Mouse (Mus musculus) intestine, postnatal 0 days (tissue): ENCODE data around the gene Cbs. TPM values are rescaled to one million over a fixed set of nuclear protein-coding genes. Genes with fewer than 3 reads are reported as not detected.
A peak's percentile ranks its signal among the peaks of the same experiment; 100 is the strongest.

Experiments
- ATAC-seq: fragments of 200-750 bp; cut with Nextera tagmentation; 2 replicates; pipeline ENCODE4 v1.8.0; 2017; ENCODE audit warnings: mild to moderate bottlenecking, moderate TSS enrichment, moderate library complexity
- H3K27ac ChIP-seq: fragments of 300-500 bp; sonication (generic); 2 replicates; pipeline ENCODE4 v1.5.1; 2014; ENCODE audit warnings: mild to moderate bottlenecking, low read depth, low read length, moderate library complexity
- H3K27me3 ChIP-seq: fragments of 300-500 bp; sonication (generic); replicated peaks from 2 replicates; pipeline ENCODE4 v1.6.1; 2014; ENCODE audit warnings: low read length, mixed read lengths; ENCODE audit not compliant: control insufficient read depth, insufficient read depth
- H3K36me3 ChIP-seq: fragments of 300-500 bp; sonication (generic); 2 replicates; pipeline ENCODE4 v1.6.1; 2014; ENCODE audit warnings: mild to moderate bottlenecking, moderate library complexity; ENCODE audit not compliant: control insufficient read depth, insufficient read depth
- H3K4me1 ChIP-seq: fragments of 300-500 bp; sonication (generic); replicated peaks from 2 replicates; pipeline ENCODE4 v1.6.1; 2014; ENCODE audit warnings: antibody characterized with exemption, low read length, mixed read lengths; ENCODE audit not compliant: control insufficient read depth, insufficient read depth
- H3K4me2 ChIP-seq: fragments of 300-500 bp; sonication (generic); replicated peaks from 2 replicates; pipeline ENCODE4 v1.6.1; 2014; ENCODE audit warnings: low read depth, mild to moderate bottlenecking, moderate library complexity
- H3K4me3 ChIP-seq: fragments of 300-500 bp; sonication (generic); 2 replicates; pipeline ENCODE4 v1.5.1; 2014; ENCODE audit warnings: low read depth, low read length
- H3K9ac ChIP-seq: fragments of 300-500 bp; sonication (generic); 2 replicates; pipeline ENCODE4 v1.6.1; 2014; ENCODE audit warnings: mild to moderate bottlenecking, low read depth, low read length
- H3K9me3 ChIP-seq: fragments of 300-500 bp; sonication (generic); 2 replicates; pipeline ENCODE4 v1.6.1; 2016; ENCODE audit warnings: mixed run types; ENCODE audit not compliant: control insufficient read depth
- CTCF ChIP-seq: sonication (generic); IDR thresholded peaks from 2 replicates; pipeline ENCODE4 v1.5.1; 2016; ENCODE audit warnings: low read depth, mild to moderate bottlenecking, control low read depth, antibody characterized with exemption, moderate library complexity
- WGBS: fragments of 180-500 bp; shearing (Covaris S2); extraction: QIAGEN DNeasy Blood & Tissue Kit; methylation state at CpG from one replicate; pipeline ENCODE4 v1.1.7; 2014; 5-methylcytosine and 5-hydroxymethylcytosine counted together
- polyA plus RNA-seq: library from polyadenylated mRNA; unstranded; fragments of >200 nt; fragmentation: Nextera tagmentation; extraction: Ambion mirVana; gene quantifications from 2 replicates; pipeline ENCODE4 v1.2.1, GENCODE M21; 2015

The Cbs gene
- polyA plus RNA-seq, 1 experiment from 2014 or later: 0.09 TPM

DNA sequence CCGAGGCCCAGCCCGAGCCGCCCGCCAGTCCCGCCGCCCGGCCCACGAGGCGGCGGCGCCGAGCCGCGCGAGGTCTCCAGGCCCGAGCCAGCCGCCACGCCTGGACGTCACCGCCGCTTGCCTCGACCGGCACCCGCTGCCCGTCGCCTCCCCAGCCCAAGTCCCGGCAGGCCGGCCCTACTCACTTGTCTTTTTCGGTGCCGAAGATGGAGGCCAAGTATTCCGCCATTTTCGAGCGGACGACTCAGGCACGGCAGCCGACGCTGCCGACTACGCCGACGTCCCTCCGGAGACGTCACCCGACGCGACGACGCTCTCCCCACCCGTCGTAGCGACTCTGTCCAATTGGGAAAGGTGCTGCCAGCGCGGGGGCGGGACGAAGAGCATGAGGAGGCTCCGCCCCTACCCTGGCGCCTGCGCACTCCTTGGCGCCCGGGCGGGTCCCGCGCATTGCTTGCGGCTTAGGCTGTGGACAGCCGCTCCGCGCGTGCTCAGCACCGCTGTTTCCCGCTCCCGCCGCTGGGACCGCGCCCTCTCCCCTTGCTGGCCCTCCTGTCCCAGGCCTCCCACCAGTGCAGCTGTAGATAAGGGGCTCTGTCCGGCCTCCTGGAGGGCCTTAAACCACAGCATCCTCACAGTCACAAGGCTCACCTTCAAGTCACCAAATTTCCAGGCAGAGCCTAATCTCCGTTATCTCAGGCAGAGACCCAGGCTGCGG, 21.6 kb upstream of the Cbs start, which contains the start of gene U2af1:
TSS of gene U2af1 (minus strand) at position 425 of the 718 bp plus-strand sequence.
- Histone ChIP-seq H3K27me3 (no peaks in the 10 kb centered on the region), H3K4me3 (peak within 1 kb of the TSS; percentile 97), H3K4me2 (peak within 1 kb of the TSS; percentile 77), H3K4me1 (peaks cover 5% of the 10 kb centered on the region; the same call in 1 of the 2 replicates), H3K27ac (peak within 1 kb of the TSS; percentile 86), H3K9ac (peak within 1 kb of the TSS; percentile 96), H3K36me3 (peaks cover 10% of the 10 kb centered on the region), H3K9me3 (no peaks in the 10 kb centered on the region)
- under 1% methylated on average over 74 of the region's 77 CpGs for WGBS
- no peak; the same call in 1 of the 2 replicates for TF ChIP-seq CTCF
- ATAC-seq: peak; percentile 95

DNA sequence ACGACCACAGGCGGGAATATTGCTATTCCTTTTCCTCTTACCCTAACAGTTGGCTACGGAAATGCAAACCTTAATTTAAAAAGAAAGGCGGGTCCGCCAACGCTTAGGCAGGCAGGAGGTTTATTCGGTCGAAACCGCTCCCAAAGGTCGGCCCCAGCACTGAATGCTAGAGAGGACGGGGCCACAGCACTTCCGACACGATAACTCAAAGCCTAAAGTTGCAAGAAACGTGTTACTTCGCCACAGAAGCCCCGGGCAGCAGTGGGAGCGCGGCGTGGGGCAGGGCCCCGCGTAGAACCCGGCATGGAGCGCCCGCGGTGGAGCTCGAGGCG, 21.1 kb upstream of the Cbs start:
- H3K27me3 ChIP-seq: no peaks in the 10 kb centered on the region
- ATAC-seq: 0 out of 2 replicates have a peak, but pooled peaks have one; percentile 1
- peak overlapping the region; percentile 86 for H3K27ac ChIP-seq

DNA sequence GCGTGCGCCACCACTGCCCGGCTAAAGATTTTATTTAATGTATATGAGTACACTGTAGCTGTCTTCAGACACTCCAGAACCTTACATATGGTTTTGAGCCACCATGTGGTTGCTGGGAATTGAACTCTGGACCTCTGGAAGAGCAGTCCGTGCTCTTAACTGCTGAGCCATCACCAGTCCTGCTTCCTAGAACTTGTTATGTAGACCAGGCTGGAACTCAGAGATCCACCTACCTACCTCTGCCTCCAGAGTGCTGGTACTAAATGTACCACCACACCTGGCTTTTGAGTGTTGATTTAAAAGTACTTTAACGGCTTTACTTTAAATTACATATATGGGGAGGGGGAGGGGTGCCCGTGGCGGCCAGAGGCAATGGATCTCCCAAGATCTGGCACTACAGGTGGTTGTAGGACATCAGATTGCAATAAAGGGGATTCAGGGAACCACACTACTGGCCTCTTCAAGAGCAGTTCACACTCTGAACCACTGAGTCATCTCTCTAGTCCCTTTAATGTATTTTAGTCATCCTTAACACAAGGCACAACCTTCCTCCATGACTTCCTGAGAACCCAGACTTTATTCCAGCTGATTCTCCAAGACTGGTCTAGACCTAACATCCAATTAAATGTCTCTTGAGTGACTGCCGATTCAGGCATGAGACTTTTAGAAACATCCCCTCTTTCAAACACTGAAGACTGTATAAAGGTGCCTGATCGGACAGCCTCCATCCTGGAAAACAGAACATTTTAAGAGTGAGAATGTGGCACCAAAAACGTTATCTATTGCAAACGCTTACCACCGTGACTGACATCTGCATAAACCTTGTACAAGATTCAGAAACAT, 20.3 kb upstream of the Cbs start:
- peak overlapping the region; percentile 97 for H3K4me3 ChIP-seq
- ATAC-seq: no peak
- H3K9me3 ChIP-seq: no peaks in the 10 kb centered on the region
- no peaks in the 10 kb centered on the region for H3K27me3 ChIP-seq
- peaks cover 5% of the 10 kb centered on the region; the same call in 1 of the 2 replicates for H3K4me1 ChIP-seq
- peak overlapping the region; percentile 86; the same call in 1 of the 2 replicates for H3K27ac ChIP-seq
- H3K9ac ChIP-seq: peak overlapping the region; percentile 96
- H3K36me3 ChIP-seq: peaks cover 21% of the 10 kb centered on the region
- TF ChIP-seq CTCF: no peak
- peak overlapping the region; percentile 76 for H3K4me2 ChIP-seq
- 33% methylated on average over 12 of the region's 12 CpGs for WGBS

More for the DNA sequence above, 21.1 kb upstream of the Cbs start:
- Histone ChIP-seq H3K9me3 (no peaks in the 10 kb centered on the region), H3K4me2 (peak overlapping the region; percentile 76), H3K4me1 (peaks cover 5% of the 10 kb centered on the region; the same call in 1 of the 2 replicates), H3K4me3 (peak overlapping the region; percentile 97), H3K9ac (peak overlapping the region; percentile 96), H3K36me3 (peaks cover 16% of the 10 kb centered on the region)
- 0% methylated on average over 27 of the region's 27 CpGs for WGBS
- TF ChIP-seq CTCF: no peak

DNA sequence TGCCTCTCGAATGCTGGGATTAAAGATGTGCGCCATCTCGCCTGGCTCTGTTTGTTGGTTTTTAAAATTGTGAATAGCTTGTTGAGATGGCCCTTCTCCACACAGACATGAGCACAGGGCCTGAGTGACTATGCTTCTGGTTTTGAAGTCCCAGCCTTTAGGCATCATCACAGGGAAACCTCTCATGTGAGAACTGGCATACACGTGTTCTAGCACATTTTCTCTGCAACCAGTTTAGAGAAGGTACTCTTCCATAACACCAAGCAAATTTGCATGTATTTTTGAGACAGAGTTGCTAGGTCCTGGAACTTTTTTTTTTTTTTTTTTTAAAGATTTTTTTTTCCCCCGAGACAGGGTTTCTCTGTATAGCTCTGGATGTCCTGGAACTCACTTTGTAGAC, 19.6 kb upstream of the Cbs start:
- H3K4me1 ChIP-seq: peaks cover 5% of the 10 kb centered on the region; the same call in 1 of the 2 replicates
- H3K4me3 ChIP-seq: no peak overlapping the region
- TF ChIP-seq CTCF: no peak
- no peaks in the 10 kb centered on the region for H3K27me3 ChIP-seq
- ATAC-seq: no peak
- WGBS: 78% methylated on average over 5 of the region's 5 CpGs
- peak overlapping the region; percentile 76 for H3K4me2 ChIP-seq
- H3K27ac ChIP-seq: no peak overlapping the region
- H3K9me3 ChIP-seq: no peaks in the 10 kb centered on the region
- H3K9ac ChIP-seq: no peak overlapping the region
- peaks cover 28% of the 10 kb centered on the region for H3K36me3 ChIP-seq

DNA sequence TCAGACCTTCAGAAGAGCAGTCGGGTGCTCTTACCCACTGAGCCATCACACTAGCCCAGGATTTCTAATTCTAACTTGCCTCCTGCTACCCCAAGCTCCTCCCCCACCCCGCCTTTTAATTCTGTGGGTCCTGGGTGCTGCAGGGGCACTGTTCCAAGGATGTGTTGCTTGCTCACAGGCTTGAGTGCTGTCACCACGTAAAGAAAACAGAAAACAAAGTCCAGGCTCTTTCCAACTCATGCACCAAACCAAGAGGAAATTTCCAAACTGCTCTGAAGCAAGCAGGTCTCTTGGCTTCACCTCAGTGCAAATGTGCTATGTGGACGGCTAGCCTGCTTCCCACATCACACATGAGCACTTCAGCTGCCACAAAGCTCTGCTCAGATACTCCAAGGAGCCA, 18.3 kb upstream of the Cbs start:
- Histone ChIP-seq H3K4me3 (no peak overlapping the region), H3K36me3 (peaks cover 41% of the 10 kb centered on the region), H3K4me1 (peaks cover 5% of the 10 kb centered on the region; the same call in 1 of the 2 replicates), H3K9me3 (no peaks in the 10 kb centered on the region), H3K9ac (no peak overlapping the region), H3K27me3 (no peaks in the 10 kb centered on the region), H3K4me2 (no peak overlapping the region), H3K27ac (no peak overlapping the region)
- TF ChIP-seq CTCF: no peak
- ATAC-seq: no peak
- WGBS: 59% methylated on average over 4 of the region's 4 CpGs

DNA sequence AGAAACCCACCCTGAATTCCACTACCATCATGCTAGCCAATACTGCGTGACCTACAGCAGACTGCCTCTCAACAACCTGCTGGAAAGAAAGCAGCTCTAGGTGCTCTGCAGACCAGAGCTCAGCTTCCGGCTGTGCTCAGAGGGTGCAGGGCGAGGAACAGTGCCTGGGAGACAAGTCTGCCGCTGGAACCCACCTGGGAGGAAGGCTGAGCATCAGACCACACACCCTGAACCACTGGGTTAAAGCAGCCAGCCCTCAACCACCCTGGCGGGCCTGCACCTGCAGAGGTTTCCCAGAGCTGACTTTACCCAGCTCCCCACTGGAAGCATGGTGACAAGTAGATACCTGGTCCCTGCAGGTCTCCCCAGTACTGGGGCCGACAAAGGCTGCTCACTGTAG, 16.2 kb upstream of the Cbs start:
- Histone ChIP-seq H3K9ac (no peak overlapping the region), H3K9me3 (no peaks in the 10 kb centered on the region), H3K27me3 (no peaks in the 10 kb centered on the region), H3K27ac (no peak overlapping the region), H3K36me3 (peaks cover 62% of the 10 kb centered on the region), H3K4me1 (no peaks in the 10 kb centered on the region; the same call in 1 of the 2 replicates), H3K4me3 (no peak overlapping the region), H3K4me2 (no peak overlapping the region)
- ATAC-seq: no peak
- WGBS: 74% methylated on average over 6 of the region's 6 CpGs
- no peak for TF ChIP-seq CTCF
